Mouse (Mus musculus): ENCODE results near the gene Glb1l.

Glb1l gene

GRCm38 (mm10) chr1:75191622-75192402 is 18.8 kb downstream of the Glb1l start, which contains the start of the genes Ankzf1 and Atg9a:
Ankzf1 (plus strand) TSS chr1:75192151.
Atg9a (minus strand) TSS chr1:75192196.
- peak; percentile 99 for DNase-seq

DNA sequence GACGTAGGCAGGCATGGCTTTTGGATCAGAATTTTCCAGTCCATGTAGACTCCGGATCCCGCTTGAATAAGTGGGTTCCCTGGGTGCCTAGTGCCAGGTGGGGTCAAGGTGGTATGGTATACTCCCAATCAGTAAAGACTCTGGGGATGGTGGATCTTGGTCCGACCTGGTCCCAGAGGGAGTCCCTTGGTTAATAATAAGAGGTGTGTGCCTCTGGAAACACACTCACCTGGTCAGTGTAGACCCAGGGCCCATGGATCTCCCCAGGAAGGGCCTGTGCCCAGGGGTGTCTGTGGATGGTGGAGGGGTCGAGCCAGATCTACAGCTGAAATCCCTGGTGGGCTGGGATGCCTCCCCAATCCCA is 19.4 kb downstream of the Glb1l start:
- no peak for DNase-seq

DNA sequence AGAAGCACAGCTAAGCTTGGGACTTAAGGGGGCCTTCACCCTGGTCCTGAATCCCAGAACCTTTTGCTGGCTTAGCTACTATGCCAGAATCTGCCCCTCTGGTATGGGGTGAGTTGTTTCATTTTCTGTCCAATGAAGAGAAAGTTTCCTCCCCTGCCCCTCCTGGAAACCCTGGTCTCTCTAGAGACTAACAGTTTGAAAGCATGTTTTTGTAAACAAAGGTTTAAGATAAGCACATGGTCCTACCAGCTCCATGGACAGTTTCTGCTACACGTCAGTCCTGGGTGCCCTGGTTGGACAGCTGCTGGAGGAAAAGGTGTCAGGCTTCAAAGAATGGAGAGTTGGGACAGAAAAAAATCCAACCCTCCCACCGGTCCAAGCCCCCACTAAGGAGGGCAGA is 20.0 kb downstream of the Glb1l start:
- DNase-seq: no peak

GRCm38 (mm10) chr1:75187914-75188483 is 22.6 kb downstream of the Glb1l start:
- peak; percentile 34 to 45 for DNase-seq

DNA sequence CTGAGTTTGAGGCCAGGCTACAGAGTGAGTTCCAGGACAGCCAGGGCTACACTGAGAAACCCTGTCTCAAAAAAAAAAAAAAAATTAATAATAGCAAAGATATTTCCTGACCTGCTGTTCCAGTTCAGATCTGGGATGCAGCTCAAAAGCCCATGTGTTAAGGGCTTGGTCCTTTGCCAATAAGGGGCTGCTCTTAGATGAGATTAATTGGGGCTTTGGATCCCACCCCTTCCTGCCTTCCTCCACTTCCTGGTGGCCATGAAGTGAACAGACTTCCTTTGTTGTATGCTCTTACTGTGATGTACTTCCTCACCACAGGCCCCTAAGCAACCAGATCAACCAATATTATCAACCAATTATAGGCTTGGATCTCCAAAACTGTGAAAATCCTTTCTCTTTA is 23.5 kb downstream of the Glb1l start:
- no peak for DNase-seq

DNA sequence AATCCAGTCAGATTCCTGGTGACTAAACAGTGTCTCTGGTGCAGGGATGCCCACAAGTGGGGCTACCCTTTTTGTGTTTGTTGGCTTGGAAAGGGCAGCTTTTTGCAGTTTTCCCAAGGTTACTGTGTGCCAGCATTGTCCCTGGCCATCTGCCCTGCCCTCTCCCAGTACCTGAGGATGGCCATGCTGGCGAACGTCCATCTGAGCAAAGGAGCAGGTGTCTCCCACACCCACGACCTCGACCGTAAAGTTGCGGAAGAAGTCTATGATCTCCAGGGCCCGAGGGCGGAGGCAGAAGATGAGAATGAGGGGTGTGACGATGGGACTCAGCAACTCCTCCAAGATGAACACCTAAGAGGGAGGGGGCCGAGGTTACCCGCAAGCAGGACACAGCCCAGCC is 25.1 kb downstream of the Glb1l start:
- DNase-seq: no peak

- no peak for DNase-seq
Observed at GRCm38 (mm10) chr1:75182160-75182559, 28.5 kb downstream of the Glb1l start.

DNA sequence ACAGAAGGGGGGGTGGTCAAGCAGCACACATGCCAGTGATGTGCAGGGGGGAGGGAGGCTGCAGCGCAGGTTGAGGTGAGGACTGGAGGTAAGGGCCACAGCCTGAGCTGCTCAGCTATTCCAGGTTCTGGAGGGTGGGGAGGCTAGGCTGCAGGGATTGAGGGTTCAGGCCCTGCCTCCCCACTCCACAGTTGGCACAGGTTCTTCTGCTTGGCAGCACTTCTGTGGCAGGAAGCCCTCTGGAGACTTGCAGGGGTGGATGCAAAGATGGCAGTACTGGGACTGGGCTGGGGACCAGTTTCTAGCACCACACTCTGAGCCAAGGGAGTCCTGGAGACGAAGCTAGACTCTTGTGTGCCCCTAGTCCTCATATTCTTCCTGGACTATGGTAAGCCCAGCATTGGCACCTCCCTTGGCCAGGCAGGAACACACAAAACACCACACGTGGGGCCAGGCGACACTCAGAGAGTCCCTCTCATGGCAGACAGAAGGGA is 29.2 kb downstream of the Glb1l start:
- no peak for DNase-seq

DNA sequence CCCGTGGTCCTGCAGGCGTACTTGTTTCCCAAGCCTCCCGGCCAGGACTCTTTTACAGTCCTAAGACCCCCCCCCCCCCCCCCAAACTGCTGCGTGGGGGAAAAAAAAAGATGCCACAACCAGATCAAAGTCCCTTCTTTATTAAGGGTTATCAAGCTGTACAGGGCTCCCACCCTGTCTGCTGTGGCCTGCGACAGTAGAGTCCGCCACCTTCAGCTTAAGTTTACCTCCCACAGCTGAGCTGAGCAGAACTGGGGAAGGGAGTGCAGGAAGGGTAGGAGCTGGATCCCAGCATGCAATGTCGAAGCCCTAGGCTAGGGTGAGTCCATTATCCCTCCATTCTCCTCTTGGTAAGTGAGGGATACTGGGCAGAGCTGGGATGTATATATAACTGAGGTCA is 29.9 kb downstream of the Glb1l start:
- DNase-seq: no peak

DNA sequence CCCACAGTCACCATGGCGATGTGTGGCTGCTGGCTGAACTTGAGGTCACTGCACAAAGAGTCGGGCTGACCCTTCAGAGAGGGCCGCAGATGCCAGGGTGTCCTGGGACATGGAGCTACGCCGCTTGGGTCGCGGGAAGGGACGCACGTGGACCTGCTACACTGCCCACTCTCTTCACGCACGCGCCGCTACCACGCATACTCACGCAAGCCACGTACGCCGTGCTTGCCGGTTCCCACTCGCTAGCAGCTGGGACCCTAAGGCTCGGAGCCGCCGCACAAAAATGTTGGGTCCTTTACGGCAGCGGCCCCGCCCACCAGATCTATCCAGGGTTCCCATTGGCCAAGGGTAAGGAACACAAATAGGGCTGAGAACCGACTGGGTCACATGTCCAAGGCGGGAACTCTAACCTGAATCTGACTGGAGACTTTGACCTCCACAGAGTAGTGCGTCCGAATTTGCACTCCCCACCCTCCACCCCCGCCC is 30.5 kb downstream of the Glb1l start, which contains the start of gene Abcb6:
TSS of gene Abcb6 (minus strand) at position 288 of the 486 bp plus-strand sequence.
- DNase-seq: peak; percentile 90 to 92

- DNase-seq: peak in 1 of 2 experiments; percentile 44
Observed at GRCm38 (mm10) chr1:75179334-75180104, 31.1 kb downstream of the Glb1l start.

DNA sequence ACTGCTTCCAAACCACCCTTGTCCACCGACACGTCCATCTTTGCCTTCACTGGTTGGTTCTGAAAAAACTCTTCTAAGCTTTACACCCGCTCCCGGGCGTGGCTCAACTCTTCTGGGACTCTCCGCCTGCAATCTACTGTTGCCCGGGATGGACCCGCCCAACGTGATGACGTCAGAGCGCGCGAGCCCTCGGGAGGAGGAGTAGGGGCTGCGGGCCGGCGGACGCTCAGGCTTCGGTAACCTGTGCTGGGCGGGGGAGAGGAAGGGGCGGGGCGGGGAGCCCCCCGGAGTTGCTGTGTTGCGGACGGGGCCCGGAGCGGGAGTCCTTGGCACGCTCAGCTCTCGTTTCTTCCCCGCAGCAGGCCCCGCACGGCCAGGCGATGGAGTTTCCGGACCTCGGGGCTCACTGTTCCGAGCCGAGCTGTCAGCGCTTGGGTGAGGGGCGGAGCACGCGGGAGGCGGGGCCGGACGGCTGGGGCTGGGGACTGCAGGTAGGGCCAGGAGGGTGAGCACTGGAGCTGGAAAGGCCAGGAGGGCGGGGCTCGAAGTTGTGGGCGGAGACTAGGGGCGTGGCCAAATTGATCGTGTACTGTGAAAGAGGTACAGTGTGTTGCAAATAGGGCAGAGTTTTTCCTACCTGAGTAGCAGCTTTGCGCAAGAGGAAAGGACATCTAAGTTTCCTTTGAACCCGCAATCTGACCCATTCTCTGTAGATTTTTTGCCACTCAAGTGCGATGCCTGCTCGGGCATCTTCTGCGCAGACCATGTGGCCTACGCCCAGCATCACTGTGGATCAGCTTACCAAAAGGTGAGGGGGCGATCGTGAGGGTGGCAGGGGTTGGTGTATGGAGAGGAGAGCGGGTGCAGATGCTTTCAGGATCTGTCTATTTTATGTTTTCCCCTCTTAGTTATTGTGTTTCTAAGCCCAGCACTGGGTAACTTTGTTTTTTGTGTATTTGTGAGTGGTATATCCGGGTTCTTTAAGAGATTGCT is 41.8 kb downstream of the Glb1l start, which contains the start of gene Zfand2b:
TSS of gene Zfand2b (plus strand) at position 175 of the 993 bp plus-strand sequence.
- DNase-seq: peak; percentile 98 to 99

DNA sequence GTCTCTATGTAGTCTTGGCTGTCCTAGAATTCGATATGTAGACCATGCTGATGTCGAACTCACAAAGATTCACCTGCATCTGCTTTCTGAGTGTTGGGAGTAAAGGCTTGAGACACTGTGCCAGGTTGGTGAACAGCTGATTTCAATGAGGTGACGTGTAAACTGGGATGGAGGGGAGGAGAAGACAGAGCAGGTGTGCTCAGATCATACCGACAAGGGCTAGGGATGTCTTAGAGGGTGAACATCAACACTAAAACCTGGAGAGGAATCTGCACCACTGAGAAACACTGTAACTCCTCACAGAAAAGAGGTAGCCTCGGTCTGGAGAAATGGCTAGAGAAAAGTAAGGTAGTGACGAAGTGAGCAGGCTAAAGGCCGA is 42.5 kb downstream of the Glb1l start:
- no peak for DNase-seq

DNA sequence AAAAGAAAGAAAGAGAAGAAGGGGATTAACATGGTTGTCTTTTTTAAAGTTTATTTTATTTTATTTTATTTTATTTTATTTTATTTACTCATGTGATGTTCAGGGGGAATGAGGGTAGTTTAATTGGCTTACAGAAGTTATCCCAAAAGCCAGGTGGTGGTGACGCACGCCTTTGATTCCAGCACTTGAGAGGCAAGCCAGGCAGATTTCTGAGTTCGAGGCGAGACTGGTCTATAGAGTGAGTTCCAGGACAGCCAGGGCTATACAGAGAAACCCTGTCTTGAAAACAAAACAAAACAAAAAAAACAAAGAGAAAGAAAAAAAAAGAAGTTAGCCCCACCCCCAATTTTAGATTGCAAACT is 50.4 kb downstream of the Glb1l start:
- no peak for DNase-seq

DNA sequence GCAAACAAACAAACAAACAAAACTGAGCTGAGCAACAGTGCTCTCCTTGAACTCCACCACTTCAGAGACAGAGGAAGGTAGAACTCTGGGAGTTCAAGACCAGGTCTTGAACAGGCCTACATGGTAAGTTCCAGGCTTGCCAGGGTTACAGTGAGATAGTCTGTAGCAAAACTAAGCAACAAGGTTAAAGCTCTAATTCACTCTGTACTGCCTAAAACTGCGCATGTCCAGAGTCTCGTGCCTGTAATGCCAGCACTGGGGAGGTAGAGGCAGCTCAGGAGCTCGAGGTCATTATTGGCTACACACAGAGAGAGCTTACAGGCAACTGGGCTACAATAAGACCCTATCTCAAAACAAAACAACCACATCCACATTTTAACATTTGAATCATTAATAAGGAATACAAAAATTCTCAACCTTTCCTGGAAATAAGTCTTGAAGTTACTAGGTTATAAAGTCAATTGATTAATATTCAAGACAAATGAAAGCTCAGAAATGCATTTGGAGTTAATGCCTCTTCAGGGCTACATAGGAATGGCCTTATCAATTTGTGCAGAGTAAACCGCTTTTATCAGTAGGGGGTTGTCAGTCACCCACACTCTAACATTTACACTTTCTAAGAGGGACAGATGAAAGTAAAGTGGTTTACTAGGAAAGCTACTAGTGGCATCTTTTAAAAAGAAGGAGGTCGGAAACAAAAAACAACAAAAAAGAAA is 50.9 kb downstream of the Glb1l start:
- DNase-seq: no peak

- DNase-seq: no peak
Observed at GRCm38 (mm10) chr1:75158990-75159389, 51.6 kb downstream of the Glb1l start.

DNA sequence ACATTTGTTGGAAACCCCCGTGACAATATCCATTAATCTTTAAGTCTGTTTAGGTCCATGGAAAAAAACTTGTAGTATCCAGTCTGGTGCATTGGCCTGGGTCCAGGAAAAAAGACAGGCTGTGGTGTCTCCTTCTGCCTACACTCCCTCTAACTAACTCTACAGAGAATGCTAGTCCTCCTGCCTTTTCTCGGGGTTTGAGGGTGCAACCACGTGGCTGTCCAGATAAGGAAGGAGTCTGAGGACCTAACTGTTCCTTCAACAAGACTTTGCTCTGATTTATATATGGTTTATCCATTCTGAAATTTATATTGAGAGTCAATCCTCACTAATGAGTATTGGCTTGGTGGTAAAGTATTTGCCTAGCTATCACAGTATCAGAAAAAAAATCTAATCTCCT is 54.8 kb downstream of the Glb1l start:
- no peak for DNase-seq

GRCm38 (mm10) chr1:75148727-75149126 is 61.9 kb downstream of the Glb1l start:
- DNase-seq: no peak
